Mouse (Mus musculus) layer of hippocampus, adult 18-20 months (tissue): ENCODE results near the gene Gzmg. TPM values are rescaled to one million over a fixed set of nuclear protein-coding genes. Genes with fewer than 3 reads are reported as not detected.

Experiments
- total RNA-seq, 2 experiments: library from RNA; stranded (reverse); gene quantifications; 2 replicates each; pipeline ENCODE4 v1.2.3; 2021

The Gzmg gene
- total RNA-seq, 2 experiments from 2014 or later, result not detected

Other genes starting within 250 kb of the Gzmg start
- not detected for gene Cma1, start 214.9 kb downstream of the Gzmg start, total RNA-seq
- gene Cma2, start 208.6 kb downstream of the Gzmg start, total RNA-seq, result not detected
- gene Mcpt1, start 141.6 kb downstream of the Gzmg start, total RNA-seq, result not detected
- gene Mcpt9, start 129.1 kb downstream of the Gzmg start, total RNA-seq, result not detected
- gene Mcpt2, start 117.5 kb downstream of the Gzmg start, total RNA-seq, result not detected
- under 1 TPM in 1 of 2 experiments, not detected in 1; 0.30 TPM for gene Mcpt4, start 97.3 kb downstream of the Gzmg start, total RNA-seq
- gene Mcpt8, start 74.3 kb downstream of the Gzmg start, total RNA-seq, result not detected
- gene Ctsg, start 57.0 kb downstream of the Gzmg start, total RNA-seq, result not detected
- not detected for gene Gzme, start 39.0 kb downstream of the Gzmg start, total RNA-seq
- not detected for gene Gzmd, start 27.0 kb downstream of the Gzmg start, total RNA-seq
- not detected for gene Gzmn, start 15.0 kb upstream of the Gzmg start, total RNA-seq
- not detected for gene Gzmf, start 51.8 kb upstream of the Gzmg start, total RNA-seq
- gene Gzmc, start 75.1 kb upstream of the Gzmg start, total RNA-seq, result not detected
- gene Gzmb, start 102.7 kb upstream of the Gzmg start, total RNA-seq, result not detected
- under 1 TPM in 1 of 2 experiments, not detected in 1; 0.28 TPM for gene Atp12a, start 205.5 kb upstream of the Gzmg start, total RNA-seq
- gene Rnf17, start 243.0 kb upstream of the Gzmg start, total RNA-seq, result under 1 TPM; 0.50 to 0.68 TPM